Mouse (Mus musculus) CD4-positive, CD25-positive, alpha-beta regulatory T cell, adult 4 months (primary cell): Measurements from ENCODE around the gene Olfr170. TPM values are rescaled to one million over a fixed set of nuclear protein-coding genes. Genes with fewer than 3 reads are reported as not detected.
"Not testable (repeated sequence)": the region's sequence is repeated elsewhere in the genome, so short reads cannot be mapped to it uniquely, and the experiment has no call there.

Source experiments
- ATAC-seq: one replicate; pipeline ENCODE4 v1.8.0; 2017
- polyA plus RNA-seq, 2 experiments: library from polyadenylated mRNA; unstranded; fragments of 100-300 nt; shearing (Covaris generic); gene quantifications; one replicate each; pipeline ENCODE4 v1.2.1; 2017

The Olfr170 gene
- not detected for polyA plus RNA-seq

DNA sequence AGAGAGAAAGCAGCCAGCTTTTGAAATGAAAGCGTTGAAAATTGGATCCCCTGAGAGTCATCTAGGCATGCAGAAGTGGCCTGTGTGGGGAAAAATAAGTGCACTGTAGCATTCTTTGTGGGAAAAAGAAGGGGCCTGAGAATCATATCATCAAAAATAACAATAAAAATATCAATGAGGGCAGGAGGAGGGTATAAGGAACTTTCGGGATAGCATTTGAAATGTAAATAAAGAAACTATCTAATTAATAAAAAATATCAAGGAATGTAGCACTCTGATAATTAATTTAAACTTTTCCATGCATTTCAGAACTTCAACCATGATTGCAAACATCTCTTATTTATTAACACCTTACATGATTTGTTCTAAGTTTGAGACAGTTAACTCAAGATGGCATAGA, at the start of gene Olfr170:
Olfr170 (minus strand) TSS at position 101 of the 400 bp plus-strand sequence.
- ATAC-seq = not testable (repeated sequence)

- no peak for ATAC-seq
Observed at GRCm38 (mm10) chr16:19629816-19630215, 18.1 kb upstream of the Olfr170 start, which contains the start of gene Olfr171. Gene Olfr171, minus strand, starts transcription at chr16:19629916.

- no peak for ATAC-seq
Observed at GRCm38 (mm10) chr16:19603166-19603565, 8.5 kb downstream of the Olfr170 start.

DNA sequence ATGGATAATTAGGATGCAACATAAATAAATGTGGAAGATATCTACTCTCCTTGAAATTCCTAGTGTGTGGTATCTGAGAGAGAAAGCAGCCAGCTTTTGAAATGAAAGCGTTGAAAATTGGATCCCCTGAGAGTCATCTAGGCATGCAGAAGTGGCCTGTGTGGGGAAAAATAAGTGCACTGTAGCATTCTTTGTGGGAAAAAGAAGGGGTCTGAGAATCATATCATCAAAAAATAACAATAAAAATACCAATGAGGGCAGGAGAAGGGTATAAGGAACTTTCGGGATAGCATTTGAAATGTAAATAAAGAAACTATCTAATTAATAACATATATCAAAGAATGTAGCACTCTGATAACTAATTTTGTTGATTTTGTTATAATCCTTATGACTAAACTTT, 40.0 kb downstream of the Olfr170 start, which contains the start of gene Olfr169:
Olfr169 (minus strand) TSS at position 101 of the 400 bp plus-strand sequence.
- not testable (repeated sequence) for ATAC-seq

Other genes with a start within 250 kb of the Olfr170 start
- gene Olfr165, start 188.7 kb downstream of the Olfr170 start, polyA plus RNA-seq = not detected
- gene Olfr166, start 128.2 kb downstream of the Olfr170 start, polyA plus RNA-seq = not detected
- not detected for gene Olfr167, start 89.6 kb downstream of the Olfr170 start, polyA plus RNA-seq
- not detected for gene Olfr168, start 76.3 kb downstream of the Olfr170 start, polyA plus RNA-seq
- gene Olfr169, start 40.1 kb downstream of the Olfr170 start, polyA plus RNA-seq = not detected
- gene Olfr171, start 18.0 kb upstream of the Olfr170 start, polyA plus RNA-seq = not detected
- gene Lamp3, start 94.5 kb upstream of the Olfr170 start, polyA plus RNA-seq = under 1 TPM; 0.17 to 0.29 TPM
- gene B3gnt5, start 148.3 kb upstream of the Olfr170 start, polyA plus RNA-seq = 10 to 100 TPM; 12.2 to 17.2 TPM